Mouse (Mus musculus): ENCODE data around the gene Arfgef3.
"Not testable (repeated sequence)": the region's sequence is repeated elsewhere in the genome, so short reads cannot be mapped to it uniquely, and the experiment has no call there.

Gene Arfgef3

GRCm38 (mm10) chr10:18681385-18681954 is 62.3 kb downstream of the Arfgef3 start:
- DNase-seq (ENCODE audit: extremely low spot score, low spot score) = no peak

- no peak for DNase-seq (ENCODE audit: extremely low spot score, low spot score)
These were observed 62.9 kb downstream of the Arfgef3 start for GRCm38 (mm10) chr10:18680661-18681384.

GRCm38 (mm10) chr10:18678836-18679235 is 64.9 kb downstream of the Arfgef3 start:
- no peak for DNase-seq (ENCODE audit: extremely low spot score, low spot score)

GRCm38 (mm10) chr10:18664794-18665193 is 79.0 kb downstream of the Arfgef3 start:
- DNase-seq (ENCODE audit: extremely low spot score, low spot score) = no peak

GRCm38 (mm10) chr10:18664016-18664415 is 79.7 kb downstream of the Arfgef3 start:
- no peak for DNase-seq (ENCODE audit: extremely low spot score, low spot score)

- no peak for DNase-seq (ENCODE audit: extremely low spot score, low spot score)
These were observed 82.0 kb downstream of the Arfgef3 start for GRCm38 (mm10) chr10:18661606-18662220.

- DNase-seq (ENCODE audit: extremely low spot score, low spot score) = no peak
These were observed 82.8 kb downstream of the Arfgef3 start for GRCm38 (mm10) chr10:18660998-18661397.

GRCm38 (mm10) chr10:18657588-18657987 is 86.2 kb downstream of the Arfgef3 start:
- DNase-seq (ENCODE audit: extremely low spot score, low spot score) = no peak

- DNase-seq (ENCODE audit: extremely low spot score, low spot score) = no peak
These were observed 96.7 kb downstream of the Arfgef3 start for GRCm38 (mm10) chr10:18647069-18647468.

- DNase-seq (ENCODE audit: extremely low spot score, low spot score) = no peak
These were observed 97.7 kb downstream of the Arfgef3 start for GRCm38 (mm10) chr10:18646035-18646434.

GRCm38 (mm10) chr10:18644346-18644745 is 99.4 kb downstream of the Arfgef3 start:
- no peak for DNase-seq (ENCODE audit: extremely low spot score, low spot score)

- DNase-seq (ENCODE audit: extremely low spot score, low spot score) = no peak
These were observed 100.2 kb downstream of the Arfgef3 start for GRCm38 (mm10) chr10:18643506-18643905.

GRCm38 (mm10) chr10:18642854-18643253 is 100.9 kb downstream of the Arfgef3 start:
- no peak for DNase-seq (ENCODE audit: extremely low spot score, low spot score)

- DNase-seq (ENCODE audit: extremely low spot score, low spot score) = no peak
These were observed 103.2 kb downstream of the Arfgef3 start for GRCm38 (mm10) chr10:18640596-18640995.

GRCm38 (mm10) chr10:18635450-18635849 is 108.3 kb downstream of the Arfgef3 start:
- DNase-seq (ENCODE audit: extremely low spot score, low spot score) = no peak

GRCm38 (mm10) chr10:18634405-18634985 is 109.3 kb downstream of the Arfgef3 start:
- DNase-seq (ENCODE audit: extremely low spot score, low spot score) = no peak

- DNase-seq (ENCODE audit: extremely low spot score, low spot score) = no peak
These were observed 113.3 kb downstream of the Arfgef3 start for GRCm38 (mm10) chr10:18630498-18630897.

- no peak for DNase-seq (ENCODE audit: extremely low spot score, low spot score)
These were observed 116.2 kb downstream of the Arfgef3 start for GRCm38 (mm10) chr10:18627530-18627929.

GRCm38 (mm10) chr10:18612796-18613195 is 131.0 kb downstream of the Arfgef3 start:
- no peak for DNase-seq (ENCODE audit: extremely low spot score, low spot score)

- not testable (repeated sequence) for DNase-seq (ENCODE audit: extremely low spot score, low spot score)
These were observed 138.8 kb downstream of the Arfgef3 start for GRCm38 (mm10) chr10:18604827-18605535.

GRCm38 (mm10) chr10:18602030-18602429 is 141.7 kb downstream of the Arfgef3 start:
- DNase-seq (ENCODE audit: extremely low spot score, low spot score) = peak; percentile 75

GRCm38 (mm10) chr10:18597601-18598000 is 146.1 kb downstream of the Arfgef3 start:
- no peak for DNase-seq (ENCODE audit: extremely low spot score, low spot score)
